ENCODE assay signal across 23 mouse cellular contexts in genomic region chr14:32563661-32564060, GRCm38 (mm10). TPM values are rescaled to one million over a fixed set of nuclear protein-coding genes. Genes with fewer than 3 reads are reported as not detected.
DNase-seq lines count a peak whose midpoint lies in the region; ATAC-seq and TF ChIP-seq lines count a peak whose summit lies in the region.
"Had no signal": no experiment of that assay in that cellular context is flagged by ENCODE, and none has a peak within 500 bp of the region (broad histone marks: within the 10 kb centered on the region; RNA-seq: fewer than 3 reads in every experiment).

No protein-coding gene starts in this region.

- TF ChIP-seq POLR2A in cerebellum, adult 2 months (IDR thresholded peaks at IDR 0.05; ENCODE audit: borderline replicate concordance, insufficient read depth, low read length) = no peak

- WGBS in cerebellum, adult 2 months = 46% methylated on average over 6 of the region's 6 CpGs

- H3K4me3 ChIP-seq in cerebellum, adult 2 months (replicated peaks; ENCODE audit: insufficient read depth, low read depth, low read length) = no peak overlapping the region
- peak overlapping the region; percentile 31 for H3K4me3 ChIP-seq in megakaryocyte, embryonic 14.5 days (replicated peaks)
- H3K4me3 ChIP-seq: embryonic facial prominence, embryonic 10.5 days; embryonic facial prominence, embryonic 12.5 days; forebrain, embryonic 13.5 days; forebrain, embryonic 15.5 days had no signal

- TF ChIP-seq CTCF in cerebellum, adult 2 months (IDR thresholded peaks at IDR 0.05; ENCODE audit: borderline replicate concordance, insufficient read depth, low read depth, low read length) = no peak

- no peaks in the 10 kb centered on the region for H3K4me1 ChIP-seq in cerebellum, adult 2 months (ENCODE audit: control insufficient read depth, insufficient read depth, low read length)
- H3K4me1 ChIP-seq in megakaryocyte, embryonic 14.5 days = no peaks in the 10 kb centered on the region; the same call in 1 of the 2 replicates
- H3K4me1 ChIP-seq: embryonic facial prominence, embryonic 10.5 days; embryonic facial prominence, embryonic 12.5 days; forebrain, embryonic 13.5 days; forebrain, embryonic 15.5 days had no signal

- DNase-seq in cerebellum, postnatal 10 days = peak; percentile 16 to 53
- DNase-seq in cerebellum, adult 2 months = no peak
- DNase-seq in heart, adult 11 months = peak; percentile 77
- no peak for DNase-seq in heart, adult 8-10 months (ENCODE audit: low spot score)
- DNase-seq: adrenal gland, adult 8-10 months; adrenal gland, postnatal 14 days; adrenal gland, postnatal 36 days; B cell, adult 2 months; cerebellum, adult 11-12 months; cerebellum, adult 8-10 months; cerebellum, adult 9-11 months; forebrain, postnatal 0 days had no signal

- H3K27me3 ChIP-seq in cerebellum, adult 2 months (ENCODE audit: control insufficient read depth, insufficient read depth, low read length) = no peaks in the 10 kb centered on the region
- H3K27me3 ChIP-seq in megakaryocyte, embryonic 14.5 days (replicated peaks) = no peaks in the 10 kb centered on the region
- H3K27me3 ChIP-seq: CH12.LX; embryonic facial prominence, embryonic 12.5 days; forebrain, embryonic 13.5 days; forebrain, embryonic 15.5 days; Patski had no signal

- no peak overlapping the region for H3K27ac ChIP-seq in cerebellum, adult 2 months (ENCODE audit: insufficient read depth, low read length)
- H3K27ac ChIP-seq: embryonic facial prominence, embryonic 10.5 days; embryonic facial prominence, embryonic 12.5 days; forebrain, embryonic 13.5 days; forebrain, embryonic 15.5 days had no signal

- peaks cover 100% of the 10 kb centered on the region for H3K36me3 ChIP-seq in megakaryocyte, embryonic 14.5 days (replicated peaks; ENCODE audit: low read length)

- no peak for ATAC-seq in megakaryocyte, adult 5-6 weeks (ENCODE audit: poor library complexity, severe bottlenecking)
- ATAC-seq: activated CD4-positive, CD25-positive, alpha-beta regulatory T cell, adult 4 months; CD4-positive, CD25-positive, alpha-beta regulatory T cell, adult 4 months; forebrain, embryonic 13.5 days; forebrain, embryonic 15.5 days; forebrain, postnatal 0 days; Patski had no signal

- no peaks in the 10 kb centered on the region for H3K9me3 ChIP-seq in megakaryocyte, embryonic 14.5 days
- H3K9me3 ChIP-seq: embryonic facial prominence, embryonic 10.5 days; embryonic facial prominence, embryonic 12.5 days; forebrain, embryonic 13.5 days; forebrain, embryonic 15.5 days; G1E had no signal

RNA-seq across cellular contexts. Expression of gene Prrxl1, which starts 35.5 kb away (rescaled TPM):
- 1.2 and 1.5 TPM in 2 replicates for polyA plus RNA-seq in cerebellum, adult 2 months (2012; rRNA removed)
- total RNA-seq in heart, adult 8-10 months (2022) = not detected
- 0.04 TPM in 1 of 2 replicates, not detected in the other for polyA plus RNA-seq in megakaryocyte, embryonic 14.5 days (2012; ENCODE audit: insufficient read depth, low replicate concordance)
- total RNA-seq in megakaryocyte, adult 5-6 weeks (2015) = not detected in 2 replicates
- total RNA-seq in megakaryocyte, adult 5-6 weeks (2017) = not detected in 2 replicates
- total RNA-seq: CH12.LX had no signal
- polyA plus RNA-seq: activated CD4-positive, CD25-positive, alpha-beta regulatory T cell, adult 4 months; CD4-positive, CD25-positive, alpha-beta regulatory T cell, adult 4 months; G1E; Patski had no signal

RNA-seq across cellular contexts. Expression of gene Ercc6, which starts 50.3 kb away (rescaled TPM):
- 8.8 and 9.7 TPM in 2 replicates for polyA plus RNA-seq in cerebellum, adult 2 months (2012; rRNA removed)
- 1 to 10 TPM; 3.5 to 6.1 (median 3.8) TPM for total RNA-seq in heart, adult 8-10 months (2022)
- polyA plus RNA-seq in megakaryocyte, embryonic 14.5 days (2012; ENCODE audit: insufficient read depth, low replicate concordance) = 1.0 and 1.5 TPM in 2 replicates
- total RNA-seq in megakaryocyte, adult 5-6 weeks (2015) = 5.9 and 7.2 TPM in 2 replicates
- total RNA-seq in megakaryocyte, adult 5-6 weeks (2017) = 8.7 and 13.5 TPM in 2 replicates

Comparison
In these comparisons a context has a peak if more than half of its experiments do, and no peak if none do; other contexts are left out.
1. DNase-seq: peak in cerebellum, postnatal 10 days (2 of 2) and heart, adult 11 months (single experiment); none in cerebellum, adult 2 months (0 of 2) and heart, adult 8-10 months (single experiment).